Mouse (Mus musculus): Measurements from ENCODE around the gene Olfr1030.
"Not testable (repeated sequence)": the region's sequence is repeated elsewhere in the genome, so short reads cannot be mapped to it uniquely, and the experiment has no call there.

- not testable (repeated sequence) for TF ChIP-seq GATA1, TAL1 (IDR thresholded peaks at IDR 0.05; ENCODE audit: low read length)
Observed at GRCm38 (mm10) chr2:86021518-86021917, 42.4 kb downstream of the Olfr1030 start.

Measured in erythroblast, embryonic 14.5 days (primary cell).